Mouse (Mus musculus): ENCODE measurements around the gene Six4.

GRCm38 (mm10) chr12:73085739-73086630 lies 27.3 kb downstream of the Six4 start:
- TF ChIP-seq POLR2A (IDR thresholded peaks at IDR 0.05; ENCODE audit: control insufficient read depth, extremely low read depth, insufficient read depth, low read length, poor library complexity) (no peak), CTCF (IDR thresholded peaks at IDR 0.05; ENCODE audit: borderline replicate concordance, control insufficient read depth, extremely low read depth, insufficient read depth, low read length, poor library complexity) (no peak)
